Mouse (Mus musculus) hindbrain, embryonic 13.5 days (tissue): ENCODE data around the gene Fkbp5. TPM values are rescaled to one million over a fixed set of nuclear protein-coding genes. Genes with fewer than 3 reads are reported as not detected.

Experiments
- ATAC-seq: fragments of 200-750 bp; cut with Nextera tagmentation; 2 replicates; pipeline ENCODE4 v1.8.0; 2017; ENCODE audit warnings: moderate TSS enrichment; ENCODE audit not compliant: low FRiP score
- H3K27ac ChIP-seq: fragments of 300-500 bp; sonication (generic); 2 replicates; pipeline ENCODE4 v1.5.1; 2015; ENCODE audit warnings: inconsistent platforms, mild to moderate bottlenecking, moderate library complexity
- H3K27me3 ChIP-seq: fragments of 300-500 bp; sonication (generic); 2 replicates; pipeline ENCODE4 v1.6.1; 2015; ENCODE audit warnings: mild to moderate bottlenecking, inconsistent platforms
- H3K36me3 ChIP-seq: fragments of 300-500 bp; sonication (generic); 2 replicates; pipeline ENCODE4 v1.6.1; 2015; ENCODE audit warnings: mild to moderate bottlenecking, inconsistent platforms
- H3K4me1 ChIP-seq: fragments of 300-500 bp; sonication (generic); replicated peaks from 2 replicates; pipeline ENCODE4 v1.6.1; 2015; ENCODE audit warnings: inconsistent platforms
- H3K4me2 ChIP-seq: fragments of 300-500 bp; sonication (generic); 2 replicates; pipeline ENCODE4 v1.6.1; 2015; ENCODE audit warnings: inconsistent platforms, mild to moderate bottlenecking, moderate library complexity
- H3K4me3 ChIP-seq: fragments of 300-500 bp; sonication (generic); 2 replicates; pipeline ENCODE4 v1.5.1; 2015; ENCODE audit warnings: mild to moderate bottlenecking, inconsistent platforms
- H3K9ac ChIP-seq: fragments of 300-500 bp; sonication (generic); 2 replicates; pipeline ENCODE4 v1.6.1; 2015; ENCODE audit warnings: mild to moderate bottlenecking, inconsistent platforms
- H3K9me3 ChIP-seq: fragments of 300-500 bp; sonication (generic); 2 replicates; pipeline ENCODE4 v1.6.1; 2016; ENCODE audit warnings: inconsistent platforms
- WGBS: fragments of 180-500 bp; shearing (Covaris S2); methylation state at CpG from one replicate; pipeline ENCODE4 v1.1.7; 2015; 5-methylcytosine and 5-hydroxymethylcytosine counted together
- polyA plus RNA-seq: library from polyadenylated mRNA; unstranded; fragments of >200 nt; fragmentation: Nextera tagmentation; extraction: Ambion mirVana; gene quantifications from 2 replicates; pipeline ENCODE4 v1.2.1, GENCODE M21; 2015

The Fkbp5 gene
- polyA plus RNA-seq, 1 experiment from 2014 or later, result 24.8 TPM

DNA sequence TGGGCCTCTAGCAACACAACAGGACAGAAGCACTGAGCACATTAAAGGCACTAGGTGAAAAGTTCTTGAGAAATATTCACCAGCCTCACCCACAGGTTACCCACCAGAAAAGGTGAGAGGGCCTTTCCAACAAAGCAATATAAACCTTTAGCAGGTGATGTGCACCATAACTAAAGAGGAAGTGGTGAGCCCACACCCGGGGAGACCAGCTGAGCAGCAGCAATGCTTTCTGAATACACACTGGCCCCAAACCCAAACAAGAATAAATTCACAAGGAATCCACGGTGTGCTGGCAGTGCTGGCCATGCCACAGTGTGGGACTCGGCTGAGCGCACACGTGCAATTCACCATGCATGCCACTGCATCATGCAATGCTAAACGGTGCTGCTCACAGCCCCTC lies 74.7 kb downstream of the Fkbp5 start:
- no peak for ATAC-seq
- Histone ChIP-seq H3K27ac (no peak overlapping the region), H3K4me2 (no peak overlapping the region), H3K4me1 (peaks cover 6% of the 10 kb centered on the region; the same call in 1 of the 2 replicates), H3K9me3 (no peaks in the 10 kb centered on the region), H3K4me3 (no peak overlapping the region), H3K27me3 (no peaks in the 10 kb centered on the region), H3K36me3 (0 out of 2 replicates have a peak, but pooled peaks cover 3% of the 10 kb centered on the region), H3K9ac (no peak overlapping the region)
- 76% methylated on average over 6 of the region's 6 CpGs for WGBS

DNA sequence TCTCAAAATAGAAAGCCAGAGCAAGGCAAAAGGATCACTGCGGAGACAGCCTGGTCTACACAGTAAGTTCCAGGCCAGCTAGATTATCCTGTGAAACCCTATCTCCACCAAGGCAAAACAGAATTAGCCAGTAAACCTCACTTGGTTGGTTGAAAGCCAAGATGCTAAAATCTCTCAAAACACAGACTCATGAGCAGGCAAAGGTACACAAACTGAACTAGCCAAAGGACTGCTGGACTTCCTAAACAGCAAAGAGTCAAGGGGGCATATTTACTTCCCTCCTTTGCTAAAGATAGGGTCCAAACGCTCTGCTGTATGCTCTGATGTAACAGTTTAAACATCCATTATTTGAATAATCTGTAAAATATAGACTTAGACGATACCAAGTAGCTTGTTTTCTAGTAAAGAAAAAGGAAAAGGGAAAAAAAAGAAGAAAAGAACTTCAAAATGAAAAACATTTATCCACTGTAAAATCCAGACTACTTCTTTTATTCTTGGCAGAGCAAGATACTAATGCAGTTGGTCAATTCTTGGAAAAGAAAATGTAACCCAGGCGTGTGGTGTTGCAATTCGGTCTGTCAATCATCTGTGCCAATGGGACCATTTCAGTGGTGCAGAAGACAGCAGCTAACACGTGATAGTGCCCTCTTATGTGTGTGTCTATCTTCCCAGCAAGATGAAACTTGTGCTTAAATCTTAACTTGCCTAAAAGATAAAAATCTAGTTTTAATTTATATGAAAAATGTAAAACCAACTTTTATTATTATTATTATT lies 78.8 kb downstream of the Fkbp5 start:
- no peak overlapping the region for H3K4me2 ChIP-seq
- H3K4me3 ChIP-seq, result no peak overlapping the region
- H3K27ac ChIP-seq, result no peak overlapping the region
- ATAC-seq, result no peak
- WGBS, result 84% methylated on average over 6 of the region's 6 CpGs
- no peak overlapping the region for H3K9ac ChIP-seq
- H3K9me3 ChIP-seq, result no peaks in the 10 kb centered on the region
- peaks cover 6% of the 10 kb centered on the region; the same call in 1 of the 2 replicates for H3K4me1 ChIP-seq
- no peaks in the 10 kb centered on the region for H3K27me3 ChIP-seq
- H3K36me3 ChIP-seq, result peaks cover 12% of the 10 kb centered on the region

DNA sequence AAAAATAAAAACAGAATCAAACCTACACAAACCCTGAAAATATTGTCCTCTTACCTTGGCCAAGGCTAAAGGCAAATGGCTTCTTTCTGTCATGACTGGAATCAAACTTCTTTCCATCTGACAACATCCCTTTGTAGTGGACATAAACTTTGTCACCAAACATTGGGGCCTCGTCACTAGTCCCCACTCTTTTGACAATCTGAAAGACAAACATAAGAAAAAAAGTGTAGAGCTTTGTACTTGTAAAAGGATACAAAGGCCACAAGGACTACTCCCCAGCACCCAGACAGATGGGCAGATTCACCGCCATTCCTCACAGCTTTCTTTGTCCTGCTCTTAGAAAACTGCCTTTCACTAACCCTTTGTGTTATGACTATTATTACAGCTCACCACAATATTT lies 79.4 kb downstream of the Fkbp5 start:
- no peak overlapping the region for H3K27ac ChIP-seq
- H3K27me3 ChIP-seq, result no peaks in the 10 kb centered on the region
- H3K9me3 ChIP-seq, result no peaks in the 10 kb centered on the region
- peaks cover 12% of the 10 kb centered on the region for H3K36me3 ChIP-seq
- H3K9ac ChIP-seq, result no peak overlapping the region
- no peak for ATAC-seq
- 52% methylated on average over 2 of the region's 2 CpGs for WGBS
- no peak overlapping the region for H3K4me3 ChIP-seq
- peaks cover 5% of the 10 kb centered on the region; the same call in 1 of the 2 replicates for H3K4me1 ChIP-seq
- no peak overlapping the region for H3K4me2 ChIP-seq

DNA sequence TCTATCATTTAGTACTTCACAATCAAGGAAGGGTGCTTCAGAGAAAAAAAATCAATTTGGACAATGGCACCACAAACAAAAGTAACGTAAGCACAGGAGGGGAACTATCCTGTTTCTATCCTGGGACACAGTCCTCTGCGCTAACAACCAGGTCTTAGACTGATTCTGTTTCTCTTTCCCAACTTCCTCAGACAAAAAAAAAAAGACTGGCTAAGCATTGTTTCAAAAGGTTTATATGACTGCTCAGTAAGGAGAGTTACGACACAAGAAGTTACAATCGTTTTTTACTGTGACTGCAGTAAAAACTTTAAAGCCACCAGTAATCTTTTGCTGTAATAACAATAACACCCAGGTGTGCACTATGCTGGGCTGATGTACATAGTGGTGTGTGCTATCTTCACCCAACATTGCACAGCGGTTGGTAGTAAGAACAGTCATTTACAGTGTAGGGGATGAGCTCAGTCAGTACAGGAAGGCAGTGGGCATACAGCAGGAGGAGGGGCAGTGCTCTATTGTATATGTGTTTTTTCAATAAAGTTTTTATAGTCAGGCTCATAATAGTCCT lies 82.3 kb downstream of the Fkbp5 start:
- no peak for ATAC-seq
- Histone ChIP-seq H3K4me1 (no peaks in the 10 kb centered on the region), H3K4me3 (no peak overlapping the region), H3K27me3 (no peaks in the 10 kb centered on the region), H3K9me3 (no peaks in the 10 kb centered on the region), H3K27ac (no peak overlapping the region), H3K9ac (no peak overlapping the region), H3K36me3 (peaks cover 12% of the 10 kb centered on the region), H3K4me2 (no peak overlapping the region)
- 89% methylated on average over 5 of the region's 5 CpGs for WGBS

DNA sequence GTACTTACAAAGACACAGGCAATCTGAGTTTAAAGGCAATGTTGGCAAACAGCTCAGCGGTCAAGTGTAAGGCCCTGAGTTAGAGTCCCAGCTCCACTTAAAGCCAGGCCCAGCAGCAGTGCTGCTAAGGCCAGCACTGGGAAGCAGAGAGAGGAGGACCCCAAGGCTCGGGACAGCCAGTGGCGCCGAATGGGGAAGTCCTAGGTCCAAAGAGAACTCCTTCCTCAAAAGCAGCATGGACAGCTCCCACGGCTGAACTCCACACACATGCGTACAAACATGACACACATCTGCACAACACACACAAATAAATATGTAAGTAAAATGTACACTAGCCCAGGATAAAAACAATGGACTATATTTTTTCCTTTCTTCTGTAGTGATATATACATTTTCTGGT lies 84.3 kb downstream of the Fkbp5 start:
- H3K27me3 ChIP-seq, result no peaks in the 10 kb centered on the region
- no peak overlapping the region for H3K9ac ChIP-seq
- peaks cover 14% of the 10 kb centered on the region for H3K36me3 ChIP-seq
- H3K27ac ChIP-seq, result no peak overlapping the region
- H3K9me3 ChIP-seq, result no peaks in the 10 kb centered on the region
- ATAC-seq, result no peak
- H3K4me3 ChIP-seq, result no peak overlapping the region
- H3K4me1 ChIP-seq, result no peaks in the 10 kb centered on the region
- H3K4me2 ChIP-seq, result no peak overlapping the region
- 94% methylated on average over 6 of the region's 6 CpGs for WGBS

DNA sequence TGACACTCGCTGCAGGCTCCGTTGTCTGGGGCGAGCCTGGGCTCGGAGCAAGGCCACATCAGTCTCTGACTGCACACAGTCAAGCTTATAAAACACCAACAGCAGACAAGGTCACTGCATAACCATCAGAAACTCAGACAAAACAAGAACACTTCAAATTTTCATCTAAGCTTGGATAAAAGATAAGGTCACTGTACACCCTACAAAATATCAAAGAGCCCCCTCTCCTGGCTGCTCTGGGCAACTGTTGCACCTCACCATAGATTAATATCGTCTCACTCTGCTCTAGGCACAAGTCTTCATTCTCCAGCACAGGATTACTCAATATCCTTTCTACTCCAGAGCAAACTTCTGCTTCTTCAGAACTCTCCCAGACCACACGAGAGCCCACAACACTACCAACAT lies 85.4 kb downstream of the Fkbp5 start:
- Histone ChIP-seq H3K9me3 (no peaks in the 10 kb centered on the region), H3K36me3 (peaks cover 20% of the 10 kb centered on the region), H3K4me3 (no peak overlapping the region), H3K4me1 (no peaks in the 10 kb centered on the region), H3K4me2 (no peak overlapping the region), H3K27ac (no peak overlapping the region), H3K9ac (no peak overlapping the region), H3K27me3 (no peaks in the 10 kb centered on the region)
- no peak for ATAC-seq
- WGBS, result 93% methylated on average over 6 of the region's 6 CpGs

DNA sequence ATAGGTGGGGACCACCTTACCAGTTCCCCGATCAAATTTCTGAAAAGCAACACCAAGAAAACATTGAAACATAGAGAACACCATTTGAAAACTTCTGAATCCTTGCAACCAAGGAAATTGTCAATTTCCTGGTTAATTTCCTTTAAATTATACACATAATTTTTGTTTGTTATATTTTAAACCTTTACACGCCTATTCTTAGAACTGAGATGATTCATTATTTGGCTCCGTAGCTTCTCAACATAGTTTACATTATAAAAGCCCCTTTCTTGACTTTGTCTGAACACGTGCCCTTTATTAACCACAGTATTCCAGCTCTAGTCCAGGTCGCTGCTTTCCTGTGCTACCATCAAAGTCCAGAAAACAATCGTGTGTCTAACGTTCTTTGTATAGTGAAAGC lies 86.3 kb downstream of the Fkbp5 start:
- WGBS, result 78% methylated on average over 7 of the region's 7 CpGs
- no peak overlapping the region for H3K4me2 ChIP-seq
- H3K9me3 ChIP-seq, result no peaks in the 10 kb centered on the region
- H3K27ac ChIP-seq, result no peak overlapping the region
- no peak overlapping the region for H3K9ac ChIP-seq
- no peak overlapping the region for H3K4me3 ChIP-seq
- H3K4me1 ChIP-seq, result no peaks in the 10 kb centered on the region
- ATAC-seq, result no peak
- H3K27me3 ChIP-seq, result no peaks in the 10 kb centered on the region
- H3K36me3 ChIP-seq, result peaks cover 21% of the 10 kb centered on the region

DNA sequence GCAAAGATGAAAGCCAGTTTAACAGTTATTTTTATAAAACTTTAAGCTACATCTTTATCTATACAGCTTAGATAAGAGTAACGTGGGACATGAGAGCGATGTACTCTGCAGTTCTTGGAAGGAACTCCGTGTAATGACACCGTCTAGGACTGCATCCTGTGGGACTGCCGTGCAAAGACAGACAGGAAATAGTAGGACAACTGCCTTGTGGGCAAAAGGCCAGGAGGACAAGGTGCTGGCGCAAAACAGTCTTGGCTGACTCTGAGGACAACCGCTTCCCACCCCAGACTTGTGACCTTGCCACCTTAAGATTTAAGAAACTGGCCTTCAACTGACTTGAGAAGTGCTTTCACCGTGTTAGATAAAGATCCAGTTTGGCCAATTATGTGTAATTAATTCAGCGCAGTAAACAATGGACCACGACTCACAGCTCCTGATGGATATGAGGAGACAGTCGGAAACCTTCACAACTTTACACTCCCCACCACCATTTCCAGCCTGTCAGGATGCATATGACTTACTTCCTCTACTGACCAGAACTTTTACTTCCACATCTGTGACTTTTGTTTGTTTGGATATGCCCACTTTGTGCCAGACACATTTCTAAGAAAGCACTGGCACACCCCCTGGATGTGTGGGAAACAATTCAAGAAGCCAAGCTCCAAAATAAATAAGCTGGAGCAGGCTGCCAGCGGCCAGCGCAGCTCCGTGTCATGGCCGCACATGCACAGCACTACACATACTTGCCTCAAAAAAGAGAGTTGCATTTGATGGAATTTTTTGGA lies 88.7 kb downstream of the Fkbp5 start:
- Histone ChIP-seq H3K9ac (no peak overlapping the region), H3K9me3 (no peaks in the 10 kb centered on the region), H3K4me3 (no peak overlapping the region), H3K27ac (no peak overlapping the region), H3K36me3 (peaks cover 23% of the 10 kb centered on the region), H3K4me1 (peaks cover 6% of the 10 kb centered on the region), H3K27me3 (no peaks in the 10 kb centered on the region), H3K4me2 (no peak overlapping the region)
- WGBS, result 82% methylated on average over 15 of the region's 15 CpGs
- ATAC-seq, result no peak

DNA sequence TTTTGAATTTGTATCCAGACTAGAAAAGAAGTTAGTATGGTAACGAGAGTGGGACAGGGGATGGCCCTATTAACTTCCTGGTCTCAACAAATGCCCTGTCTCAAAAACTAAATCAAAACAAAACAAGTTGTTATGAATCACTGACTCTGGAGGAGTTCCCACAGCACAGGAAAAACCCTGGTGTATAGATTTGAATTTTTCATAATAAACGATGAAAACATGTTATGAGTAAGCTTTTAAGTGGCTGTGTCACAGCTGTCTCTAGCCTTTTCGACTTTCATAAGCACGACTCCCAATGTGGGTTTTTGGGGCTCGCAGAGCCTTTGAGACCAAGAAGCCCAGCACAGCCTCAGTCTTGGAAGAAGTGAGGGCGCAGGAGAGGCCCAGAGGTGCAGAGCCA lies 89.7 kb downstream of the Fkbp5 start:
- no peak overlapping the region for H3K4me3 ChIP-seq
- H3K9ac ChIP-seq, result no peak overlapping the region
- WGBS, result 94% methylated on average over 6 of the region's 6 CpGs
- peaks cover 6% of the 10 kb centered on the region for H3K4me1 ChIP-seq
- H3K27me3 ChIP-seq, result no peaks in the 10 kb centered on the region
- no peak overlapping the region for H3K4me2 ChIP-seq
- no peaks in the 10 kb centered on the region for H3K9me3 ChIP-seq
- ATAC-seq, result no peak
- peaks cover 26% of the 10 kb centered on the region for H3K36me3 ChIP-seq
- no peak overlapping the region for H3K27ac ChIP-seq

DNA sequence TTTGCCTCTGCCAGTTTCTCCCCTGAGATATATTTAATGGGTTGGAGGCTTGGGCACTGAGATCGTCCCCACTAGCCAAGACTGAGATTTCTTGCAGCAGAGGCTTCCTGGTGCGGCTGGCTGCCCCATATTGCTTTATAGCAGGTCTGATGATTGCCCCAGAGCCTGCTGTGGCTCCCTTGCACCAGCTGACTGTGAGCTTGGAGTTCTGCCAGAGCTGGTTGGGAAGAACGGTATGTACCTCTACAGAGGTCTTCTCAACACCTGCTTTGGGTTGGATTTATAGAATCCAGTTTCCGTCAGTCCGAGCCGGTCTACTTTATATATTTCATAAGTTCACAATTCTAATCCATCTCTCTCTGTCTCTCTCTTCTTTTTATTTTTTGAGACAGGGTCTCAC lies 93.0 kb downstream of the Fkbp5 start:
- Histone ChIP-seq H3K9me3 (no peaks in the 10 kb centered on the region), H3K36me3 (peaks cover 26% of the 10 kb centered on the region), H3K27ac (no peak overlapping the region), H3K27me3 (no peaks in the 10 kb centered on the region), H3K4me1 (peaks cover 15% of the 10 kb centered on the region), H3K4me2 (no peak overlapping the region), H3K4me3 (no peak overlapping the region), H3K9ac (no peak overlapping the region)
- 76% methylated on average over 6 of the region's 6 CpGs for whole genome bisulfite sequencing
- no peak for ATAC-seq

DNA sequence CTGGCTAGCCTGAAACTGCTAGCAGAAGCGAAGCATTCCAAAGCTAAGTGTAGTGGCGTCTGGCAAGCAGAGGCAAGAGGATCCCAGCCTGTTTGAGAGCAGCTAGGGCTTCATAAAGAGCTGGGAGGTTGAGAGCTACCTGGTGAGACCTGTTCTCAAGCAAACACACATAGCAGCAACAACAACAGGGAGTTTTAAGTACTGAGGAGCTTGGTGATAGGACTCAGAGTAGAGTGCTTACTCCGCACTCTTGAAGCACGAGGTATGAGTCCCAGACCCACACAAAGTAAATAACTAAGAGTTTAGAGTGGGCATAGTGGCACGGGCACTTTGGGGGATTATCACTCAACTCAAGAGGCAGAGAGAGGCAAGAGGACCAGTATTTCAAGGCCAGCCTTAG lies 96.3 kb downstream of the Fkbp5 start:
- Histone ChIP-seq H3K4me3 (no peak overlapping the region), H3K4me1 (peaks cover 15% of the 10 kb centered on the region), H3K36me3 (peaks cover 8% of the 10 kb centered on the region; the same call in 1 of the 2 replicates), H3K9me3 (no peaks in the 10 kb centered on the region), H3K9ac (no peak overlapping the region), H3K4me2 (no peak overlapping the region), H3K27ac (no peak overlapping the region), H3K27me3 (no peaks in the 10 kb centered on the region)
- ATAC-seq, result no peak
- 91% methylated on average over 5 of the region's 5 CpGs for whole genome bisulfite sequencing

DNA sequence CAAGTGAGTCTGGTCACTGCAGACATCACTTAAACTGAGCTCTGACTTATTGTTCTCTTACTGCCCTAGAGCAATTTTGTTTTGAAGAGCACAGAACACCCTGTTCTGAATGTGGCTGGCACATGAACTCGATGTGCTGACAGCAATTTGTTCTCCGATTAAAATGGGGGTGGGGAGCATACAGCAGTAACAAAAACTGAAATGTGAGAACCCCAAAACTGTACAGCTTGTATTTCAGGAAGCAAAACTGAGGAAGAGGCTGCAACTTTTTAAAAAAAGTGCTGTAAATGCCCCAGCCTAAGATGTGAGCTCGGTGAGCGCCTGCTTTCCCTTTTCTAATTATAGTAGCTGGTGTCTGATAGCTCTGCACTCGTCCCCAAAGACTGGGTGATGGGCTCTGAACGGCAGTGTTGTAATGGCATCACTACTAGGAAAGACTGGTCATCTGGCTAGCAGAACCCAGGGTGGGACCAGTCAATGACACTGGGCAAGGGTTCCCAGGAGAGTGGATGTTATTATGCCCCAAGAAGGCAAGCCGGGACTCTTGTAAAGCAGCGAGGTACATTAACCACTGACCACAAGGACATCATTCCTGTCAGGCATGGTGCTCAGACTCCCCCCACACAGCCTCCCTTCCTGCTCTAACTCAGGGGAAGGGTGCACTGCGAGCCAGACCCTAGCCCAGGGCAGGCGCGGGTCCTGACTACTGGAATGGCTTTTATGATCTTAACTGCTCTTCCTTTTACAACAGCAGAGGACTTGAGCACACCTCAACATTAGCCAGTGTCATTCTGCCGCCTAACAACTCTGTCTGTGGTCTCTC lies 96.9 kb downstream of the Fkbp5 start:
- H3K9me3 ChIP-seq, result no peaks in the 10 kb centered on the region
- H3K36me3 ChIP-seq, result peaks cover 9% of the 10 kb centered on the region
- H3K27me3 ChIP-seq, result no peaks in the 10 kb centered on the region
- WGBS, result 81% methylated on average over 12 of the region's 12 CpGs
- H3K27ac ChIP-seq, result no peak overlapping the region
- H3K4me1 ChIP-seq, result peaks cover 15% of the 10 kb centered on the region
- no peak overlapping the region for H3K4me2 ChIP-seq
- no peak overlapping the region for H3K9ac ChIP-seq
- no peak overlapping the region for H3K4me3 ChIP-seq
- no peak for ATAC-seq
